Mouse (Mus musculus): ENCODE data around the gene Tmem247.

DNA sequence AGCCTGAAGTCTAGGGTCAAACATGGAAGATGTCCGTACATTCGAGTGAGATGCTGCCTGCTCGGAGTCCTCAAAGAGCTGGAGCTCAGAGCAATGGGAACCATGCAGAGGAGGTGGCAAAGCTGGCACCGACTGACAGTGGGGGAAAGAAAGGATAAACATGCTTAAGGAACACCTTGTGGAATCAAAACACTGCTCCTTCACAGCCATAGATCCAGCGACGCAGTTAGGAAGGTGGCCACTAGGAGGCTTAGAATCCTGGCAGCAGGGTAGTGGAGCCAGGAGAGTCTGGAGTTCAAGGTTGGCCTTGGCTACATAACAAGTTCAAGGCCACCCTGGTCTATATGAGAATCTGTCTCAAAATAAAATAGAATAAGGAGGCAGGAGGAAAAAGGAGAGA is 10.5 kb upstream of the Tmem247 start:
- TF ChIP-seq CTCF (IDR thresholded peaks at IDR 0.05; ENCODE audit: low read depth) (no peak), EP300 (IDR thresholded peaks at IDR 0.05; ENCODE audit: low read depth) (no peak)
